Mouse (Mus musculus) T-helper 2 cell (primary cell): ENCODE measurements at regions not wholly inside any gene's neighbourhood (a gene's known extent, or its start where the extent isn't known, plus 50 kb on each side); places are given as distances from the start of the nearest gene placed in this dataset.

Experiments
- in situ Hi-C: fragments of 300-600 bp; cut with MboI, MseI; formaldehyde crosslinking; loops from one replicate; pipeline ENCODE4 v1.15.1; 2025; ENCODE audit warnings: high pct_unique_total_duplicates

GRCm38 (mm10) chr11:20882756-20883155 lies 51.9 kb upstream of the Lgalsl start:
- in situ Hi-C loops = no loop called here

DNA sequence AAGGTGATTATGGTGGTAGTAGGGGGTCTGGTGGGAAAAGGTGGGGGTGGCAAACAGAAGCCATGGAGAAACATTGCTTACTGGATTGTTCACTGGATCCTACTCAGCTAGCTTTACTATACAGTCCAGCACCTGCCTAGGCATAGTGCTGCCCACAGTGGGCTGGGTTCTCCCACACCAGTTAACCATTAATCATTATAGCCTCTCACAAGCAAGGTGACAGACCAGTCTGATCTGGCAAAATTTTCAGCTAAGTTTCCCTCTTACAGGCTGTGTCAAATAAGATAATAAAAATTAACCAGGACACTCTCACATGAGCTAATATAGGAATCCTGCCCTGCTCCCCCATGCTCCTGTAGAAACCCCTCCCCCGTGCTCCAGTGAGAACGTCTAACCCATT lies 53.1 kb upstream of the Lgalsl start:
- in situ Hi-C loops = no loop called here

DNA sequence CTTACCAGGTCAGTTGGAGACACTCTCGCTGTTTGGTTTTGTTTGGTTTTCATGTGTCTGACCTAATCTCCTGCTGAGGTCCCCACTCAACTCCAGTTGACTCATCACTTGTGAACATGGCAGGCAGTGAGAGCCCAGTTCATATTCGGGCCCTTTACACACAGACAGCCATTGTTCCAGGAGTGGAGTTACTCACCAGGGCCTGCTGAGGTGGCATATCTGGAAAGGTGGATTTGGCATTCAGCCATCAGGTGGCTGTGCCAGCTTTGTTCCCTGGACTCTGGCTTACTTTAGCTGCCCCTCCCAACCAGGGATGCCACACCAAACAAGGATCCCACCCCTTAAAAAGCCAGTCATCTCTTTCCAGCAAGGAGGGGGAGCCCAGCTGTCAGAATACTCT lies 56.2 kb upstream of the Lgalsl start:
- in situ Hi-C loops = no loop called here

DNA sequence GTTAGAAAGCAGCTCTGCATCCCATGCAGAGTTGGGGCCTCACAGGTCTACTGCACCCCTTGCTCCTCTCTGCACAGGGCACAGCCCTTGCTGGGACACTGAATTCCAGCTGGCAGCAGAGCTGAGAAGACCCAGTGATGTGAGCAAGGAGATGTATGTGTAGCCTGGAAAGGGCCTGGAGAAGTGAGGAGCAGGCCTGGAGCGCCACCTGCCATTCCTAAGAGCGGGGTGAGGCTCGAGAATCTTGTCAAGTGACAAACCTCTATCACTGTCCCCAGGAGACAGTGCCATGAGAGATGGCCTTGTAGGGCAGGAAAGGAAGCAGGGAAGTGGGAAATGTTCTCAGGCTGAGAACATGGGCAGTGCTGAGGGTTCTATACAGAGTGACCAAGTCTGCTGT lies 59.6 kb upstream of the Lgalsl start:
- in situ Hi-C loops = no loop called here

- in situ Hi-C loops = no loop called here
Measured at GRCm38 (mm10) chr11:20891711-20892110, 60.9 kb upstream of the Lgalsl start.

GRCm38 (mm10) chr11:20896277-20897123 lies 65.6 kb upstream of the Lgalsl start:
- in situ Hi-C loops = no loop called here

GRCm38 (mm10) chr11:20897468-20897867 lies 66.6 kb upstream of the Lgalsl start:
- in situ Hi-C loops = no loop called here

DNA sequence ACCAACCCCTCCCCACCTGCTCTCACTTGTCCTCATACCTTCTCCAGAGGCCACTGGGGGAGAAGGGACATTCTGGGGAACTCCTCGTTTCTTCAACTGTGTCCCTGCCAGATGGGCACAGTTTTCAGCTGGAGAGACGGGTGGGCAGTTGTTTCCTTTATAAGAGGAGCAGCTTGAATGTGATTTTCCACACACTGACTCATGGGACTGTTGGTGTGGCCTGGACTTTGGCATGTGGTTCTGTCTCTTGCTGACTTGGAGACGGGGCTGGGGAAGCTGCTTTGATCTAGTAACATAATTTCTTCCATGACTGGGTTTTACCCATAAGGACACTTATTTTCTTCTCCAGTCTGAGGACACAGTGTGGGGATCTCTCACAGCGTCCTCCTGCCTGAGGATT lies 67.7 kb upstream of the Lgalsl start:
- in situ Hi-C loops = no loop called here

GRCm38 (mm10) chr11:20899766-20900165 lies 68.9 kb upstream of the Lgalsl start:
- in situ Hi-C loops = no loop called here

GRCm38 (mm10) chr11:20902001-20902400 lies 71.1 kb upstream of the Lgalsl start:
- in situ Hi-C loops = no loop called here

GRCm38 (mm10) chr11:20902910-20903309 lies 72.1 kb upstream of the Lgalsl start:
- in situ Hi-C loops = no loop called here

GRCm38 (mm10) chr11:20907996-20908395 lies 77.1 kb upstream of the Lgalsl start:
- in situ Hi-C loops = loop anchor here (5.0 kb wide), 1 partner anchor 251 kb away; no protein-coding TSS in a partner anchor

GRCm38 (mm10) chr11:20908471-20908870 lies 77.6 kb upstream of the Lgalsl start:
- in situ Hi-C loops = loop anchor here (5.0 kb wide), 1 partner anchor 251 kb away; no protein-coding TSS in a partner anchor

DNA sequence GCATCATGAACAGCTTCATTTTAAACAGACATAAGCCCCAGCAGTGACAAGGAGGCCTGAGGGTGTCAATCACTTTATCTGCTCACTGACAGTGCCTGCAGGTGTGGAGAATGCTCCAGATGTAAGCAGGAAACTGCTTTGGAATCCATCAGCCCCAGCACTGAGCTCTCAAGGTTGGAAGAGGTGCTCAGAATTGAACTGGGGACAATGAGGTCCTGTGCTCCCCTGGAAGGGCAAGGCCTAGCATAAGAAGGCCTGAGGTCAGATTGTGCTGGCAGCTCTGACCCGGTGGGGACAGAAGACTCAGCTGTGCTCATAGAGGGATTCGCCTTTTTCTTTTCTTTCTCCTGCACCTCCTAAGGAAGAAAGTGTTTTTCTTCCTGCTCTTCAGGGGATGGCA lies 82.2 kb upstream of the Lgalsl start:
- in situ Hi-C loops = loop anchor here (5.0 to 10.0 kb wide), 3 partner anchors 126 to 466 kb away; no protein-coding TSS in a partner anchor

- in situ Hi-C loops = loop anchor here (5.0 to 10.0 kb wide), 3 partner anchors 126 to 466 kb away; no protein-coding TSS in a partner anchor
Measured at GRCm38 (mm10) chr11:20913598-20914296, 82.9 kb upstream of the Lgalsl start.

DNA sequence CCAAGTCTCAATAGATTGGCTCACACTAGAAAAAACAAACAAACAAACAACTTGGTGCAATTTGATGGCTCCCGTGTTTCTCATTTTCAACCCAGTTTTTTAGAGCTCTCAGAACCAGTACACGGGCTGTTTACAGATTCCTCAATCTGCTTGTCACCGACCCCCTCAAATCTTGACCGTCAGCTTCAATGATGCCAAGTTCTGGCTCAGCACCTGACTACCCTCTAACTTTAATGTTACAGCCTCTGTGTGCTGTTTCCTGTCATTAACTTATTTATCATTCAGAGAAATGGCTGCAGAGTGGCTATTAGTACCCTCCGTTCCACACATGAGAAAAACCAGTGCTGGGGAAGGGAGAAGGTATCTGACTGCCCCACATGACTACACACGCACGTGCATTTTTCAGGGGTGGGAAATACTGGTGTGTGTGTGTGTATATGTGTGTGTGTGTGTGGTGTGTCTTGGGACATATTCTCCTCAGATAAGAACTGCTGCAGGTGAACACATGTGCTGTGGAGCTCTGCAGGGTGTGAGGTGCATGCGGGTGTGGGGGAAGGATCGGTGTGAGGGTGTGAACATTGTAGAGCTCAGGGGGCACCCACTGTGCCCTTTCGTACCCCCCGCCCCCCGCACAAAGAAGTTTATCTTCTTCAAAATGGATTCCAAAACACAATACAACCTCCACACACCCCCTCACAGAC lies 83.6 kb upstream of the Lgalsl start:
- in situ Hi-C loops = loop anchor here (5.0 to 10.0 kb wide), 3 partner anchors 127 to 467 kb away; no protein-coding TSS in a partner anchor

DNA sequence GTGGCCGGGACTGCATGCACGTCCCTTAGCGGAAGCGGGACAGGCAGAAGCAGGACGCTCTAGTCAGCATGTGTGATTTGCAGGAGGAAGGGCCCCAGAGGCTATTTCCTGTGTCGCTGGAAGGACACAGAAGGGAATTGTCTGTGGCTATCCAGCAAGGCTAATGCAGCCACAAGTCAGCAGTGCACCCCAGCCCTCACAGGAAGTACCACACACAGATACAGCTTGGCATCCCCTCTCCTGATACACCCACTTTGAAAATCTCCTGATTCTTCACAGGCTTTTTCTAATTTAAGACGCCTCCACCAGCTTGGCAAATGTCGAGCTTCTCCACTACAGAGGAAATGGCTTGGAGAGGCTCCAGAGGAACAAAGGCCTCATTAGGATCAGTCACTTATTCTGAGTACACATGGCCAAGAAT lies 84.3 kb upstream of the Lgalsl start:
- in situ Hi-C loops = loop anchor here (10.0 kb wide), 1 partner anchor 270 kb away; no protein-coding TSS in a partner anchor

DNA sequence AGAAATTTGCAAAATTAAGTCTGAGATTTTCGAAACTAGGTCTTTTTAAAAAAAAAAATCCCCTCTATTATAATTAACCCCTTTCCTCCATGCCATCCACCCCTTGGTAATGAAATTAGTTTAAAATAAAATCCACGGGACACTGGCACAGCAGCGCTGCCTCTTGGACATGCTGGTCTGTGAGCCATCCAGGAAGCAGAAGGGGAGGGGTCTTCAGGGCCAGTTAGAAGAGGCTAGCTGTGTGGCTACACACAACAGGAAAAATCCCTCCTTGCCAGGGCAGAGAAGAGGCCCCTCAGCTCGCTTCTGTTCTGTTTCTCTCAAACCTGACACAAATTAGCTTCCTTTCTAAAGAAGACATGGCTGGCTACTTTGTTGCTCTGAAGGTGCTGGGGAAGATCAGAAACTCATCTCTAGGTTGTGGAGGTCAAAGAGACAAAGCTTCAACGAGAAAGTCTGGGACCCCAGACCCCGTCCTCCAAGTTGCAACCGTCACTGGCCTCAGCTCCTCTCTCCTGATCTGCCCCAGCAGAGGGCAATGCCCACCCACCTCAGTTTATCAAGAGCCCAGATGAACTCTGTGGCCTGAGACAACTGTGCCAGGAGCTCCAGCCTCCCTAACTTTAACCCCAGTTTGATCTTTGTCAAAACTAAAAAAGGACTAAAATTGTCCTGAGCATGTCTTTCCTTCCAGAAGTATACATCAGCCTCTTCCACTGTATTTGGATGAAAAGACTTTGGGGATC lies 85.0 kb upstream of the Lgalsl start:
- in situ Hi-C loops = loop anchor here (10.0 kb wide), 1 partner anchor 269 kb away; no protein-coding TSS in a partner anchor

GRCm38 (mm10) chr11:20916473-20916911 lies 85.6 kb upstream of the Lgalsl start:
- in situ Hi-C loops = loop anchor here (10.0 kb wide), 1 partner anchor 268 kb away; no protein-coding TSS in a partner anchor

DNA sequence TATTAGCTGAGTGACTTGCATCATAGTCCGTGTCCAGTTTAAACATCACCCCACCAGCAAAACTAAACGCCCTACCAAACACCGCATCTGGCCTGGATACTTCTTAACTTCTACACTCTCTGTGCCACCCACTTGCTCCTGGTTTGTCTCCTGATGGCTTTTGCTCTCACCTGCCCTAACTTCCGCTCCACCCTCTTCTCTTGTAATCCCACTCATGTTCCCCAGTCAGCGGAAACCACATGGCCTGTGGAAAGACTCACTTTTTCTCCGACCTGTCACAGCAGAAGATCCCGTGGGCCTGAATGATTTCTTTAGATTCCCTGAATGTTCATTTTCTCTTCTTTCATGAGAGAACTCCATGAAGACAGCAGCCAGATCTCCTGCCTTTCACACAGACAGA lies 86.1 kb upstream of the Lgalsl start:
- in situ Hi-C loops = loop anchor here (10.0 kb wide), 1 partner anchor 268 kb away; no protein-coding TSS in a partner anchor

DNA sequence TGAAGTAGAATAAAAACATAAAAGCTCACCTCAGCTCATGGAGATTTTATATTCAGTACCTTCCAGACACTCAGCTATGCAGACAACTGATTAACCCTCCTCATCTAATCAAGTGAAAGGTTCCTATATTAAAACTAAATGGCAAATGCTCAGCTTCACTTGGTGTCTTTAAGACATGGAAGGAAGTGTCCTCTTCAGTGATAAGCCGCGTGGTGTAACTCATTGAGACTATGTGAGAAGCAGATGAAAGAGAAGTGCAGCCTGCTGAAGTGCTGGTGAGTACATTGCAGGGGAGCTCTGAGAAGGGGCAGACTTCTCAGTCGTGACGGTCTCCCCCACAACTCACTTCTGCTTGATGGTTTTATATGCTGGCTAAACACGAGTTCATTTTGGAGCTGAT lies 86.6 kb upstream of the Lgalsl start:
- in situ Hi-C loops = loop anchor here (10.0 kb wide), 1 partner anchor 267 kb away; no protein-coding TSS in a partner anchor
